Mouse (Mus musculus): ENCODE results near the gene Olfr313. TPM values are rescaled to one million over a fixed set of nuclear protein-coding genes. Genes with fewer than 3 reads are reported as not detected.

Gene Olfr313
- polyA plus RNA-seq (2014; fragmentation: Illumina TruSeq; extraction: RNeasy Lipid Tissue Mini Kit (QIAGEN cat#74804); ENCODE audit: low replicate concordance): not detected

DNA sequence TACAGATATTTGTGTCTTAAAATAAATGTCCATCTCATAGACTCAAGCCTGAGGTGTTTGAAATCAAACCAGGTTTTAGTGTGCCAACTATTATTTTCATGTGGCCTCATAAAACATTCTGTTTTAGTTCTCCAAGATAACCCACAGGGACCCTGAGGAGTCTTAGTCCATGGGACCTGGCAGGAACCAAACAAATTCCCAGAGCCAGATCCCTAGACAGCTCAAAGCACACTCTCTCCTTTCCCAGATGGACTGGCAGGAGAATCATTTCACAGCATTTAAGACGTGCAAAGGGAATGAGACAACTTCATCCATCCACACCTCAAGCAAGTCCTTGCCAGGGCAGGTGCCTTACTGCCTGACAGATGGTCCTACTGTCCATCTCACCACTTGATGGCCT lies at the start of gene Olfr313:
TSS of gene Olfr313 (plus strand) at position 301 of the 400 bp plus-strand sequence.

DNA sequence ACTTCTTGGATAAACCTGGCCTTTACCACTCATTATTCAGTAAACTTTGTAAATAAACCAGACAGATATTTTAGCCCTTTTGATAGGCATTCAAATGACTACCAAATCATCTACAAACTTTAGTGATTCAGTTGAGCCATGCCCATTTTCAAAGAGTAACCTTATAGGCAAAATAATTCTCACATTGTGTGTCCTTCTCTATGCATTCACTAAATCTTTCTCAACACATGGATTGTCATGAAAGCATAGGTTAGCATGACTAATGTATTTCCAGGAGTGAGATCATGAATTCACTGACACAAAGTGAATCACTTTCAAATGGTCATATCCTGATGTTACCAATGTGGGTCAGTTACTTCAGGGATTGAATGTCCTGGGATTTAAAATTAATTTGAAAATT lies 41.9 kb upstream of the Olfr313 start, which contains the start of gene Olfr315:
TSS of gene Olfr315 (plus strand) at position 301 of the 400 bp plus-strand sequence.

DNA sequence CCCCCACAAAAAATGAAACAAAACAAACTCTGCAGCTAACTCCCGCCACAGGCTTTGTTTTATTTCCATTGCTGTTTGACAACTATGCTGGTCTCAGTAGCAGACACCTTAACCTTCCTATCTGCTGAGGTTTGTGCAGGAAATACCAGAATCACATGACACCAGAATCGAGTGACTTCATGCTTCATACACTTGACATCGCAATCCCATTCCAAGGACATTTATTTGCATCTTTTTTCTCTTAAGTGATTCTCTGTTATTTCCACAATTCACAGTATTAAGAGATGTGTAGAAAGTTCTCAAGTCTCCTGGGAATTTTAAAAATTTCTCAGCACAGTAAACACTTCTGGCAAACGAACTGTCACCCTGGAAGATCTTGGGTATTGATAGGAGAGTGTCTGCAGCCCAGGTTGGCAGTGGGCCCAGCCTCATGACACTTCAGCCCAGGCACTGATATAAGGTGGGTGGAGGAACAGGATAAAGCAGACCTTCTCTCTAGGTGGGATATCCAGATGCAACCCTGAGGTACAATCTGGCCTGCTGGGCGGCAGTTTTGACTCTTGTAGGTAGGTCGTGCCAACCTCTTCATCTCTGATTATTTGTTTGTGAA lies 32.2 kb upstream of the Olfr313 start, which contains the start of gene Olfr314:
TSS of gene Olfr314 (plus strand) at position 473 of the 610 bp plus-strand sequence.

DNA sequence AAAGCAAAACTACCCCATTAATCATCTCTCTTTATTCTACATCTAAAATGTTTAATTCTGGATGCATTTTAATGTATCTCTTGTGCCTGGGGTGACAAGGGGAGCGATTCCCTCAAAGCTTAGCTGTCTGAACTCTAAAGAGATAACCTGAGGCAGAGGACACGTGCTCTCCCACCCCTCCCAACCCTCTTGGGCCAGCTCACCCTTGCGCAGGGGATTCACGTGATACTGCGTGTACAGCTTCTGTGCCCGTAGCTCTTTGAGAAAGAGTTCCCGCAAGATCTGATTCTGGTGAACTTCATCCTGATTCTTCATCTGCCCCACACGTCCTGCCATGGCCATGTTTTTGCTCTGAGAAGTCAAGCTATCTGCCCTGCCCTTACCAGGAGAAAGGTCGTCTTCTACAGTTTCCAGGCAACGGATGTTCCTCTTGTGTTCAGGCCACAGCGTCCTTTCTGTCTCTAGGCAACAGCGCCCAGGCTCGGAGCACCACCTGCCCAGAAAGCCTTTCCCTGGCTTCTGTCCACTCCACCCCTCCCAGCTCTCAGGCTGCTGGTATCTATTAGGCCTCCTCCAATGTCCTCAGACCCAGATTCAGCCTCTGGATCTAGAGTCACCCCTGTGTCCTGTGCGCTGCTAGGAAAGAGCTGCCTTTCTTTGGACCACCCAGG lies 13.1 kb upstream of the Olfr313 start, which contains the start of gene Fam183b:
TSS of gene Fam183b (minus strand) at position 403 of the 671 bp plus-strand sequence.

DNA sequence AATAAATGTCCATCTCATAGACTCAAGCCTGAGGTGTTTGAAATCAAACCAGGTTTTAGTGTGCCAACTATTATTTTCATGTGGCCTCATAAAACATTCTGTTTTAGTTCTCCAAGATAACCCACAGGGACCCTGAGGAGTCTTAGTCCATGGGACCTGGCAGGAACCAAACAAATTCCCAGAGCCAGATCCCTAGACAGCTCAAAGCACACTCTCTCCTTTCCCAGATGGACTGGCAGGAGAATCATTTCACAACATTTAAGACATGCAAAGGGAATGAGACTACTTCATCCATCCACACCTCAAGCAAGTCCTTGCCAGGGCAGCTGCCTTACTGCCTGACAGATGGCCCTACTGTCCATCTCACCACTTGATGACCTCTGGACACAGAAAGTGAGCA lies 14.1 kb downstream of the Olfr313 start, which contains the start of gene Olfr312:
TSS of gene Olfr312 (plus strand) at position 301 of the 400 bp plus-strand sequence.

DNA sequence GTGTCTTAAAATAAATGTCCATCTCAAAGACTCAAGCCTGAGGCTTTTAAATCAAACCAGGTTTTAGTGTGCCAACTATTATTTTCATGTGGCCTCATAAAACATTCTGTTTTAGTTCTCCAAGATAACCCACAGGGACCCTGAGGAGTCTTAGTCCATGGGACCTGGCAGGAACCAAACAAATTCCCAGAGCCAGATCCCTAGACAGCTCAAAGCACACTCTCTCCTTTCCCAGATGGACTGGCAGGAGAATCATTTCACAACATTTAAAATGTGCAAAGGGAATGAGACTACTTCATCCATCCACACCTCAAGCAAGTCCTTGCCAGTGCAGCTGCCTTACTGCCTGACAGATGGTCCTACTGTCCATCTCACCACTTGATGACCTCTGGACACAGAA lies 24.2 kb downstream of the Olfr313 start, which contains the start of gene Olfr311:
TSS of gene Olfr311 (plus strand) at position 301 of the 400 bp plus-strand sequence.

DNA sequence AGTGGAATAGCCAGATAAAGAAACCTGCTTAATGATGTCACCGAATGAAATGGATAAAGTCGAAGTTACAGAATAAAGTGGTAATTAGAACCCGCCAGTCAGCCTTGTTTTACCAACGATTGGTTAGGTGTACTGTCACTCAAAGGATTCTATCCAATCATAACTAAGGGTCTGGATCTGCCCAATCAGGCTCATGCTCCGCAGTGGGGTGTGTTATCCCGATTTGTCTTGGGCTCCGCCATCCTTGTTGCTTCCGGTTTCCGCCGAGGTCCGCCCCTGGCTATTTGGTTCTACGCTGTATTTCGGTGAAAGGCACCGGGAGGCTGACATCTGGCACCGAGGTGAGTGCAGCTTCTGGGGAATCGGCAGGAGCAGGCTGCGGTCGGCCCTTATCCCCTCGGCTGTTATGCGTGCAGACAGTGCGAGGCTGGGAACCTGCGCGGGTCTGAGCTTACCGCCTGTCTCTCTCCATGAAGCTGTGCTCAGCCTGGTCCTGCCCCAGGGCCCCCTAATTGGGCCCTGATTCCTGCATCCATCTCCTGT lies 32.2 kb downstream of the Olfr313 start, which contains the start of gene Gm12258:
TSS of gene Gm12258 (plus strand) at position 240 of the 543 bp plus-strand sequence.

DNA sequence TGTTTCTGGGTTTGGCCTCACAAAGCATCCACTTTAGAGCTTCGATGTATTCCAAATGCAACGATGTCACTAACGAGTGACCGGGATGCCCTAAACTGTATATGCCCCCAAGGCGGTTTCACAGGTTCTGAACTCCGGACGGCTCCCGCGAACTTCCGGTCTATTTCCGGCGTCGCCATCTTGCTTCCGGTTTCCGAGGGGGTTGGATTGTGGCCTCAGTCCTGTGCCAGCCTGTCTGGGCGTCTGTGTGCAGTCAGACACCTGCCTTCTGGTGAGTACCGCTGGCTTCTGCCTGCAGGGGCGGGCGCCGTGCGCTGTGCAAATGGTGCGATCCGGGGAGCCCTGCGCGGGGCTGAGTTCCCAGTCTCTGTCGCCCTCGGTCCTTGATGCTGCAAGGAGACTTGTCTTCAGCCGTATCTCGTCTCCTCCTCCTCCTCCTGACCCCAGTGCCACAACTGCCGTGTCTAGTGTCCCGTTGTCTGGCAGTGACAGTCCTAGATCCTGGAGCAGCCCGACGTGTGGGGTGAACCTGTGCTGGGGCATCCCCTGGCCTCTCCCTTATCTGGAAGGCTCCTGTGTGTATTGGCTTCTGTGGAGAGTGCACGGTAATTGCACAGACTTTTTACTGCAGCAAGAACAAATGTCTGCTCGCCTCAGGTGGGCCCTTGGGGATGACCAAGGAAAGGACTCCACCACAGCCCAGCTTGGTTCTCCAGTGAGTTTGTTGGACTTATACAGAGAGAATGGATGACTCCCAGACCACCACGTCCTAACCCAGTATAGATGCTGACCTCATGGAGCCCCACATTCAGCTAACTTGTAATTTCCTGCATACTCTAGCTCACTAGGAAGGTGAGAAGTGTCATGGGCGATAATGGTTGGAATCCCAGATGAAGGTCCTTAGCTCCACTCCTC lies 52.5 kb downstream of the Olfr313 start, which contains the start of gene 2810021J22Rik:
TSS of gene 2810021J22Rik (plus strand) at position 178 of the 915 bp plus-strand sequence.

Other genes starting within 250 kb of the Olfr313 start
- gene Olfr224, start 244.4 kb upstream of the Olfr313 start, polyA plus RNA-seq (2014; fragmentation: Illumina TruSeq; extraction: RNeasy Lipid Tissue Mini Kit (QIAGEN cat#74804); ENCODE audit: low replicate concordance): not detected
- not detected for gene Olfr325, start 237.3 kb upstream of the Olfr313 start, polyA plus RNA-seq (2014; fragmentation: Illumina TruSeq; extraction: RNeasy Lipid Tissue Mini Kit (QIAGEN cat#74804); ENCODE audit: low replicate concordance)
- not detected for gene Olfr324, start 219.9 kb upstream of the Olfr313 start, polyA plus RNA-seq (2014; fragmentation: Illumina TruSeq; extraction: RNeasy Lipid Tissue Mini Kit (QIAGEN cat#74804); ENCODE audit: low replicate concordance)
- gene 2210407C18Rik, start 198.9 kb upstream of the Olfr313 start, polyA plus RNA-seq (2014; fragmentation: Illumina TruSeq; extraction: RNeasy Lipid Tissue Mini Kit (QIAGEN cat#74804); ENCODE audit: low replicate concordance): 1,849 TPM
- gene Olfr323, start 184.5 kb upstream of the Olfr313 start, polyA plus RNA-seq (2014; fragmentation: Illumina TruSeq; extraction: RNeasy Lipid Tissue Mini Kit (QIAGEN cat#74804); ENCODE audit: low replicate concordance): not detected
- gene Trim58, start 174.5 kb upstream of the Olfr313 start, polyA plus RNA-seq (2014; fragmentation: Illumina TruSeq; extraction: RNeasy Lipid Tissue Mini Kit (QIAGEN cat#74804); ENCODE audit: low replicate concordance): not detected
- gene Olfr322, start 156.2 kb upstream of the Olfr313 start, polyA plus RNA-seq (2014; fragmentation: Illumina TruSeq; extraction: RNeasy Lipid Tissue Mini Kit (QIAGEN cat#74804); ENCODE audit: low replicate concordance): not detected
- gene Olfr320, start 133.9 kb upstream of the Olfr313 start, polyA plus RNA-seq (2014; fragmentation: Illumina TruSeq; extraction: RNeasy Lipid Tissue Mini Kit (QIAGEN cat#74804); ENCODE audit: low replicate concordance): not detected
- gene Olfr319, start 115.8 kb upstream of the Olfr313 start, polyA plus RNA-seq (2014; fragmentation: Illumina TruSeq; extraction: RNeasy Lipid Tissue Mini Kit (QIAGEN cat#74804); ENCODE audit: low replicate concordance): not detected
- gene Olfr318, start 91.0 kb upstream of the Olfr313 start, polyA plus RNA-seq (2014; fragmentation: Illumina TruSeq; extraction: RNeasy Lipid Tissue Mini Kit (QIAGEN cat#74804); ENCODE audit: low replicate concordance): not detected
- gene Olfr317, start 75.8 kb upstream of the Olfr313 start, polyA plus RNA-seq (2014; fragmentation: Illumina TruSeq; extraction: RNeasy Lipid Tissue Mini Kit (QIAGEN cat#74804); ENCODE audit: low replicate concordance): not detected
- gene Olfr316, start 62.3 kb upstream of the Olfr313 start, polyA plus RNA-seq (2014; fragmentation: Illumina TruSeq; extraction: RNeasy Lipid Tissue Mini Kit (QIAGEN cat#74804); ENCODE audit: low replicate concordance): not detected
- not detected for gene Olfr315, start 41.8 kb upstream of the Olfr313 start, polyA plus RNA-seq (2014; fragmentation: Illumina TruSeq; extraction: RNeasy Lipid Tissue Mini Kit (QIAGEN cat#74804); ENCODE audit: low replicate concordance)
- not detected for gene Olfr314, start 32.0 kb upstream of the Olfr313 start, polyA plus RNA-seq (2014; fragmentation: Illumina TruSeq; extraction: RNeasy Lipid Tissue Mini Kit (QIAGEN cat#74804); ENCODE audit: low replicate concordance)
- gene Fam183b, start 13.0 kb upstream of the Olfr313 start, polyA plus RNA-seq (2014; fragmentation: Illumina TruSeq; extraction: RNeasy Lipid Tissue Mini Kit (QIAGEN cat#74804); ENCODE audit: low replicate concordance): 3.0 TPM
- not detected for gene Olfr312, start 14.2 kb downstream of the Olfr313 start, polyA plus RNA-seq (2014; fragmentation: Illumina TruSeq; extraction: RNeasy Lipid Tissue Mini Kit (QIAGEN cat#74804); ENCODE audit: low replicate concordance)
- not detected for gene Olfr311, start 24.3 kb downstream of the Olfr313 start, polyA plus RNA-seq (2014; fragmentation: Illumina TruSeq; extraction: RNeasy Lipid Tissue Mini Kit (QIAGEN cat#74804); ENCODE audit: low replicate concordance)
- 7.5 TPM for gene Gm12258, start 32.2 kb downstream of the Olfr313 start, polyA plus RNA-seq (2014; fragmentation: Illumina TruSeq; extraction: RNeasy Lipid Tissue Mini Kit (QIAGEN cat#74804); ENCODE audit: low replicate concordance)
- 7.6 TPM for gene 2810021J22Rik, start 52.2 kb downstream of the Olfr313 start, polyA plus RNA-seq (2014; fragmentation: Illumina TruSeq; extraction: RNeasy Lipid Tissue Mini Kit (QIAGEN cat#74804); ENCODE audit: low replicate concordance)
- 1.9 TPM for gene Zfp39, start 89.2 kb downstream of the Olfr313 start, polyA plus RNA-seq (2014; fragmentation: Illumina TruSeq; extraction: RNeasy Lipid Tissue Mini Kit (QIAGEN cat#74804); ENCODE audit: low replicate concordance)
- not detected for gene Btnl10, start 102.9 kb downstream of the Olfr313 start, polyA plus RNA-seq (2014; fragmentation: Illumina TruSeq; extraction: RNeasy Lipid Tissue Mini Kit (QIAGEN cat#74804); ENCODE audit: low replicate concordance)
- gene Rnf187, start 123.9 kb downstream of the Olfr313 start, polyA plus RNA-seq (2014; fragmentation: Illumina TruSeq; extraction: RNeasy Lipid Tissue Mini Kit (QIAGEN cat#74804); ENCODE audit: low replicate concordance): 3.1 TPM
- not detected for gene Hist3h2ba, start 133.9 kb downstream of the Olfr313 start, polyA plus RNA-seq (2014; fragmentation: Illumina TruSeq; extraction: RNeasy Lipid Tissue Mini Kit (QIAGEN cat#74804); ENCODE audit: low replicate concordance)
- gene Hist3h2a, start 139.7 kb downstream of the Olfr313 start, polyA plus RNA-seq (2014; fragmentation: Illumina TruSeq; extraction: RNeasy Lipid Tissue Mini Kit (QIAGEN cat#74804); ENCODE audit: low replicate concordance): 8.1 TPM
- gene Trim17, start 139.7 kb downstream of the Olfr313 start, polyA plus RNA-seq (2014; fragmentation: Illumina TruSeq; extraction: RNeasy Lipid Tissue Mini Kit (QIAGEN cat#74804); ENCODE audit: low replicate concordance): not detected
- gene Trim11, start 163.1 kb downstream of the Olfr313 start, polyA plus RNA-seq (2014; fragmentation: Illumina TruSeq; extraction: RNeasy Lipid Tissue Mini Kit (QIAGEN cat#74804); ENCODE audit: low replicate concordance): 1.6 TPM

All from small intestine, adult 10 weeks (tissue).